Mouse (Mus musculus) thymus, postnatal 4 days (tissue): ENCODE results near the gene Hyou1.
"Not testable (repeated sequence)": the region's sequence is repeated elsewhere in the genome, so short reads cannot be mapped to it uniquely, and the experiment has no call there.

Source experiments
- DNase-seq: peaks from one replicate; pipeline ENCODE4 v3.0.0; 2021

Hyou1 gene

GRCm38 (mm10) chr9:44352337-44352736, 27.0 kb upstream of the Hyou1 start:
- DNase-seq: no peak

GRCm38 (mm10) chr9:44353142-44353541, 26.1 kb upstream of the Hyou1 start:
- no peak for DNase-seq

- peak; percentile 49 for DNase-seq
Measured at GRCm38 (mm10) chr9:44357207-44357606, 22.1 kb upstream of the Hyou1 start.

- DNase-seq: peak; percentile 96
Measured at GRCm38 (mm10) chr9:44361190-44361917, 17.9 kb upstream of the Hyou1 start, which contains the start of gene Vps11. Vps11 (minus strand) TSS chr9:44361670.

- DNase-seq: not testable (repeated sequence)
Measured at GRCm38 (mm10) chr9:44361931-44362330, 17.4 kb upstream of the Hyou1 start.

- peak; percentile 67 for DNase-seq
Measured at GRCm38 (mm10) chr9:44364480-44364879, 14.8 kb upstream of the Hyou1 start.

- DNase-seq: no peak
Measured at GRCm38 (mm10) chr9:44373386-44373785, 5.9 kb upstream of the Hyou1 start.

GRCm38 (mm10) chr9:44376141-44376540, 3.1 kb upstream of the Hyou1 start:
- no peak for DNase-seq

- DNase-seq: not testable (repeated sequence)
Measured at GRCm38 (mm10) chr9:44377335-44377734, 2.0 kb upstream of the Hyou1 start.

GRCm38 (mm10) chr9:44378153-44378730, 1.0 kb upstream of the Hyou1 start:
- DNase-seq: no peak

- DNase-seq: no peak
Measured at GRCm38 (mm10) chr9:44379862-44380261, 572 bp downstream of the Hyou1 start.

- no peak for DNase-seq
Measured at GRCm38 (mm10) chr9:44384596-44384995, 5.3 kb downstream of the Hyou1 start.

GRCm38 (mm10) chr9:44387221-44387620, 7.9 kb downstream of the Hyou1 start:
- no peak for DNase-seq

GRCm38 (mm10) chr9:44389273-44389672, 10.0 kb downstream of the Hyou1 start:
- peak; percentile 78 for DNase-seq

GRCm38 (mm10) chr9:44391466-44391865, 12.2 kb downstream of the Hyou1 start:
- peak; percentile 81 for DNase-seq

- DNase-seq: peak; percentile 86
Measured at GRCm38 (mm10) chr9:44396684-44397411, 17.6 kb downstream of the Hyou1 start, which contains the start of gene Slc37a4. Slc37a4 (plus strand) TSS chr9:44396852.

GRCm38 (mm10) chr9:44398087-44398486, 18.8 kb downstream of the Hyou1 start:
- DNase-seq: no peak

- no peak for DNase-seq
Measured at GRCm38 (mm10) chr9:44398551-44398950, 19.3 kb downstream of the Hyou1 start.

- DNase-seq: no peak
Measured at GRCm38 (mm10) chr9:44399114-44399794, 20.0 kb downstream of the Hyou1 start.

- DNase-seq: no peak
Measured at GRCm38 (mm10) chr9:44399795-44400114, 20.5 kb downstream of the Hyou1 start.

GRCm38 (mm10) chr9:44401081-44401480, 21.8 kb downstream of the Hyou1 start:
- DNase-seq: no peak

GRCm38 (mm10) chr9:44405011-44405410, 25.7 kb downstream of the Hyou1 start:
- no peak for DNase-seq
